Mouse (Mus musculus) ES-E14 (cell line): Measurements from ENCODE around the gene Col9a3.

ENCODE experiments used
- CHD2 ChIP-seq: IDR thresholded peaks from 2 replicates; pipeline ENCODE4 v1.6.1; 2014; ENCODE audit warnings: mild to moderate bottlenecking, low read depth, low read length, inconsistent platforms
- HCFC1 ChIP-seq: IDR thresholded peaks from 2 replicates; pipeline ENCODE4 v1.6.1; 2012; ENCODE audit warnings: low read length, inconsistent platforms, borderline replicate concordance; ENCODE audit not compliant: insufficient read depth
- MAFK ChIP-seq: IDR thresholded peaks from 2 replicates; pipeline ENCODE4 v1.6.1; 2014; ENCODE audit warnings: mild to moderate bottlenecking, low read depth, low read length, inconsistent platforms; ENCODE audit not compliant: insufficient read depth

GRCm38 (mm10) chr2:180600569-180601021 lies 3.0 kb downstream of the Col9a3 start:
- no peak for TF ChIP-seq MAFK
- TF ChIP-seq CHD2 = no peak
- no peak for TF ChIP-seq HCFC1
